Mouse (Mus musculus): Measurements from ENCODE around the gene Slc35f1. TPM values are rescaled to one million over a fixed set of nuclear protein-coding genes. Genes with fewer than 3 reads are reported as not detected.

Gene Slc35f1
- total RNA-seq (2012; rRNA removed) (not detected in 2 replicates), polyA plus RNA-seq (2012; ENCODE audit: insufficient read depth in 1 of 2, insufficient read length in 2 of 2, low read depth in 1 of 2, low replicate concordance in 2 of 2, missing spikeins in 1 of 2) (not detected)

DNA sequence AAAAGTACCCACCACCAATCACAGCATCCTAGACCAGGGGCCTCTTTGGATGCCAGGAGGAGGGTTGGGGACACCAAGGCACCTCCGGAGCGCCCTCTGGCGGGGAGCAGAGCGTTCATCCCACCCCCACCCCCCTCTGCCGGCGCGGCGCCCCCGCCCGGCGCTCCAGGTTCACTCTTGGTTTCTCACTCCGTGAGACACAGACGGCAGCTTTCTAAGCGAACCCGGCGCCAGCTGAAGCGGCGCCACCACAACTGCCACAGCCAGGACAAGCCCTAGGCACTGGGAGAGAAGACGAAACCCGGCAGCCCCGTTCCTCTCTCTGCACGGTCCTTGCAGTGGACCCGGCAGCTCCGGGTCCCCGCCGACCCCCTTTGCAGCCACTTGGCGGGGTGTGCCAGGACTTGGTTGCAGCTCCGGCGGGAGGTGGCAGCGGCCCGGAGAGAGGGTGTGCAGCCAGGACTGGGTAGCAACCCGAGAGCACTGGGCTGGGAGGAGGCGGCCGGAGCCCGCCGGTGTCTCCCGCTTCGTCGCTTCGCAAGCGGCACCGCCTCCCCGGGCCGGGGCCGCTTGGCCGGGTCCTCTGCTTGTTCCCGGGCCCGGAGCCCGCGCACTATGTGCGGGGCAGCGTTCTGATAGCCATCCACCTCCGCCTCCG, at the start of gene Slc35f1:
TSS of gene Slc35f1 (plus strand) at position 200 of the 658 bp plus-strand sequence.
- H3K36me3 ChIP-seq (ENCODE audit: control insufficient read depth in 1 of 2, insufficient read depth in 2 of 2, low read length in 2 of 2) = no peaks in the 10 kb centered on the region
- H3K4me1 ChIP-seq (ENCODE audit: control insufficient read depth in 1 of 2, insufficient read depth in 2 of 2, low read length in 2 of 2) = no peaks in the 10 kb centered on the region
- H3K79me2 ChIP-seq (ENCODE audit: control insufficient read depth, insufficient read depth, low read length, poor library complexity) = no peaks in the 10 kb centered on the region
- no peak for DNase-seq (ENCODE audit: low read depth, low spot score)
- no peak within 1 kb of the TSS for H3K27ac ChIP-seq (ENCODE audit: control insufficient read depth, low read depth, low read length)
- TF ChIP-seq MEF2A (IDR thresholded peaks at IDR 0.05; ENCODE audit: extremely low read depth, insufficient replicate concordance, low read depth, low read length, poor library complexity, severe bottlenecking) (no peak), MYB (IDR thresholded peaks at IDR 0.05; ENCODE audit: low read depth, low read length) (no peak), CTCF (IDR thresholded peaks at IDR 0.05 in 2 of 3, conservative IDR thresholded peaks at IDR 0.05 in 1 of 3; ENCODE audit: control insufficient read depth in 1 of 3, insufficient read depth in 1 of 3, low read depth in 2 of 3, low read length in 3 of 3, poor library complexity in 1 of 3, severe bottlenecking in 1 of 3) (peak in 1 of 3 experiments; percentile 13; a peak in 1 of 6 replicates), POLR2AphosphoS5 (IDR thresholded peaks at IDR 0.05; ENCODE audit: borderline replicate concordance, low read depth, low read length) (no peak), SMC3 (IDR thresholded peaks at IDR 0.05; ENCODE audit: low read depth, low read length) (no peak), TCF12 (IDR thresholded peaks at IDR 0.05; ENCODE audit: low read depth, low read length) (no peak)
- no peaks in the 10 kb centered on the region for H3K9me3 ChIP-seq (replicated peaks; ENCODE audit: insufficient read depth, low read length)
- no peak within 1 kb of the TSS for H3K4me3 ChIP-seq (ENCODE audit: control insufficient read depth in 1 of 2, insufficient read depth in 1 of 2, low read depth in 2 of 2, low read length in 2 of 2)
- no peak within 1 kb of the TSS for H3K9ac ChIP-seq (ENCODE audit: control insufficient read depth, low read depth, low read length, poor library complexity, severe bottlenecking)
- H3K27me3 ChIP-seq (ENCODE audit: control insufficient read depth in 1 of 2, insufficient read depth in 2 of 2, low read length in 2 of 2) = no peaks in the 10 kb centered on the region

DNA sequence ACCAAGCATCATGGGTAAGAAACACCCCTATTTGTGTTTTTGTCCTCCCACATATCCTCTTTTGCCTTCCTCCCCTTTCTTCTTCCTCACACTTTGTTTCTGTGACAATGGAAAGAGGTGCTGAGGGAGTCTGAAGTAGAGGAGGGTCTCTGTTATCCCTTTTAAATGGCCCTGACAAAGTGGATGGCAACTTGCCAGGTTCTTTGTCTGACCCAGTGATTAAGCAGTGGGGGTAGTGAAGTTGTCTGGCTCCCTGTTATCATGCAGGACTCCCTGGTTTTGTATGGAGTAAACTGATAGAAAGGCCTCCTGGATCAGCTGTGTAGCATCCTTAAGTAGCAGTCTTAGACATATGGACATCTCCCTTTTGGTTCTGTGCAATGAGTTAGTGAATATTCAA, 19.1 kb upstream of the Slc35f1 start:
- DNase-seq (ENCODE audit: low read depth, low spot score) = no peak
- no peak for TF ChIP-seq NRF1 (IDR thresholded peaks at IDR 0.05; ENCODE audit: insufficient read depth, low read depth, low read length, poor library complexity, severe bottlenecking)
- H3K27me3 ChIP-seq (ENCODE audit: control insufficient read depth in 1 of 2, insufficient read depth in 2 of 2, low read length in 2 of 2) = no peaks in the 10 kb centered on the region
- H3K4me1 ChIP-seq (ENCODE audit: control insufficient read depth in 1 of 2, insufficient read depth in 2 of 2, low read length in 2 of 2) = no peaks in the 10 kb centered on the region
- H3K9me3 ChIP-seq (replicated peaks; ENCODE audit: insufficient read depth, low read length) = no peaks in the 10 kb centered on the region
- H3K9ac ChIP-seq (ENCODE audit: control insufficient read depth, low read depth, low read length, poor library complexity, severe bottlenecking) = no peak overlapping the region
- no peak overlapping the region for H3K4me3 ChIP-seq (ENCODE audit: control insufficient read depth in 1 of 2, insufficient read depth in 1 of 2, low read depth in 2 of 2, low read length in 2 of 2)
- H3K36me3 ChIP-seq (ENCODE audit: control insufficient read depth in 1 of 2, insufficient read depth in 2 of 2, low read length in 2 of 2) = no peaks in the 10 kb centered on the region
- H3K79me2 ChIP-seq (ENCODE audit: control insufficient read depth, insufficient read depth, low read length, poor library complexity) = no peaks in the 10 kb centered on the region
- no peak overlapping the region for H3K27ac ChIP-seq (ENCODE audit: control insufficient read depth, low read depth, low read length)

DNA sequence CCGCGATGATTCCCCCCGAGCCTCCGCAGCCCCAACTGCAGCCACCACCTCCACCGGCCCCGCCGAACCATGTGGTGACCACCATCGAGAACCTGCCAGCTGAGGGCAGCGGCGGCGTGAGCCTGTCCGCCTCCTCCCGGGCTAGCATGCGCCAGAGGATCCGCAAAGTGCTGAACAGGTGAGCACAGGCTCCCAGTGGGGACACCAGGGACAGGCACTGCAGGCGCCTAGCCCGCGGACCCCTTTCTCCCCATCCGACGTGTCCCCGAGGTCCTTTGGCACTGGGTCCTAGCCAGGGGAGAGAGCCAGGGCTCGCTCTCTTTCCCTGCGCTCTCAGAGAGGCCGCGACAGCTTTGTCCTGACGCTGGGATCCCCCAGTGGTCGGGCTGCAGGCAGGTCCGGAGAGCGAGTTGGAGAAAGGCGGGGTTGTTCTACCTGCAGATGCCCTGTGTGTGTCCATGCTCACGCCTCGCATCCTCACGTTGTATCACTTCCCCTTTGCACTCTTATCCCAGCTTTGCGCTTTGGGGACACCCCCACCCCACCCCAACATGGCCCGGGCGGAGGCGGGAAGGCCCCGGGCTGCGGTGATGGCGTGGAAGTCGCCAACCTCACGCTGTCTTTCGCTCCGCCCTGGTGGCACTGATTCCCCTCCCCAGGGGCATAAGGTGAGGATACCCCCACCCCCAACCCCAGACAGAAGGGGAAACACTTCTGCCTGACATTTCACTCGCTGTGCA, 829 bp downstream of the Slc35f1 start:
- no peaks in the 10 kb centered on the region for H3K4me1 ChIP-seq (ENCODE audit: control insufficient read depth in 1 of 2, insufficient read depth in 2 of 2, low read length in 2 of 2)
- DNase-seq (ENCODE audit: low read depth, low spot score) = no peak
- H3K27ac ChIP-seq (ENCODE audit: control insufficient read depth, low read depth, low read length) = no peak overlapping the region
- no peak overlapping the region for H3K9ac ChIP-seq (ENCODE audit: control insufficient read depth, low read depth, low read length, poor library complexity, severe bottlenecking)
- no peaks in the 10 kb centered on the region for H3K9me3 ChIP-seq (replicated peaks; ENCODE audit: insufficient read depth, low read length)
- H3K36me3 ChIP-seq (ENCODE audit: control insufficient read depth in 1 of 2, insufficient read depth in 2 of 2, low read length in 2 of 2) = no peaks in the 10 kb centered on the region
- TF ChIP-seq POLR2A (IDR thresholded peaks at IDR 0.05; ENCODE audit: control insufficient read depth in 1 of 2, insufficient read depth in 1 of 2, low read depth in 1 of 2, low read length in 2 of 2, poor library complexity in 1 of 2) = 0 out of 4 replicates have a peak, but pooled peaks of 1 of the 2 experiments have one; percentile 17
- no peak for TF ChIP-seq GATA1 (IDR thresholded peaks at IDR 0.05; ENCODE audit: low read depth, low read length)
- TF ChIP-seq CTCF (IDR thresholded peaks at IDR 0.05 in 2 of 3, conservative IDR thresholded peaks at IDR 0.05 in 1 of 3; ENCODE audit: control insufficient read depth in 1 of 3, insufficient read depth in 1 of 3, low read depth in 2 of 3, low read length in 3 of 3, poor library complexity in 1 of 3, severe bottlenecking in 1 of 3) = no peak
- no peaks in the 10 kb centered on the region for H3K79me2 ChIP-seq (ENCODE audit: control insufficient read depth, insufficient read depth, low read length, poor library complexity)
- H3K27me3 ChIP-seq (ENCODE audit: control insufficient read depth in 1 of 2, insufficient read depth in 2 of 2, low read length in 2 of 2) = no peaks in the 10 kb centered on the region
- no peak overlapping the region for H3K4me3 ChIP-seq (ENCODE audit: control insufficient read depth in 1 of 2, insufficient read depth in 1 of 2, low read depth in 2 of 2, low read length in 2 of 2)

All from MEL (cell line).